Comparison of ENCODE assay signal across 15 mouse cellular contexts in genomic region chr1:128281753-128282152, GRCm38 (mm10). TPM values are rescaled to one million over a fixed set of nuclear protein-coding genes. Genes with fewer than 3 reads are reported as not detected.
DNase-seq lines count a peak whose midpoint lies in the region; ATAC-seq and TF ChIP-seq lines count a peak whose summit lies in the region.
"Had no signal": no experiment of that assay in that cellular context is flagged by ENCODE, and none has a peak within 500 bp of the region (broad histone marks: within the 10 kb centered on the region; RNA-seq: fewer than 3 reads in every experiment).

No protein-coding gene starts in this region.

- no peak overlapping the region for H3K9ac ChIP-seq in heart, adult 2 months (ENCODE audit: low read depth, low read length)
- no peak overlapping the region for H3K9ac ChIP-seq in heart, embryonic 11.5 days (ENCODE audit: low read depth, low read length)
- no peak overlapping the region for H3K9ac ChIP-seq in midbrain, postnatal 0 days (replicated peaks; ENCODE audit: low read length, poor library complexity, severe bottlenecking)
- no peak overlapping the region for H3K9ac ChIP-seq in midbrain, embryonic 16.5 days (ENCODE audit: low read depth, low read length)

- no peaks in the 10 kb centered on the region for H3K4me1 ChIP-seq in heart, adult 2 months (ENCODE audit: control insufficient read depth, insufficient read depth, low read length)
- no peaks in the 10 kb centered on the region for H3K4me1 ChIP-seq in heart, embryonic 11.5 days (ENCODE audit: control insufficient read depth, insufficient read depth, low read length)
- no peaks in the 10 kb centered on the region for H3K4me1 ChIP-seq in midbrain, postnatal 0 days (ENCODE audit: insufficient read depth, low read length)
- no peaks in the 10 kb centered on the region for H3K4me1 ChIP-seq in midbrain, embryonic 16.5 days (ENCODE audit: control insufficient read depth, insufficient read depth, low read length)

- no peak for TF ChIP-seq POLR2A in heart, adult 2 months (IDR thresholded peaks at IDR 0.05; ENCODE audit: insufficient read depth, low read depth, low read length)

- no peaks in the 10 kb centered on the region; the same call in 1 of the 2 replicates for H3K36me3 ChIP-seq in heart, adult 2 months (ENCODE audit: control insufficient read depth, insufficient read depth, low read length)
- peaks cover 30% of the 10 kb centered on the region for H3K36me3 ChIP-seq in heart, embryonic 11.5 days (ENCODE audit: control insufficient read depth, insufficient read depth, low read length)
- peaks cover 29% of the 10 kb centered on the region for H3K36me3 ChIP-seq in midbrain, postnatal 0 days (ENCODE audit: insufficient read depth, low read length)
- peaks cover 22% of the 10 kb centered on the region for H3K36me3 ChIP-seq in midbrain, embryonic 16.5 days (ENCODE audit: control insufficient read depth, insufficient read depth, low read length)
- H3K36me3 ChIP-seq in splenic B cell, adult 2 months (ENCODE audit: control insufficient read depth, insufficient read depth, low read length, poor library complexity, severe bottlenecking), result peaks cover 7% of the 10 kb centered on the region; the same call in 1 of the 2 replicates

- H3K9me3 ChIP-seq in heart, embryonic 11.5 days (replicated peaks; ENCODE audit: control insufficient read depth, low read length), result no peaks in the 10 kb centered on the region
- no peaks in the 10 kb centered on the region for H3K9me3 ChIP-seq in midbrain, postnatal 0 days (ENCODE audit: low read length)
- H3K9me3 ChIP-seq in midbrain, embryonic 16.5 days (replicated peaks; ENCODE audit: control insufficient read depth, low read length, poor library complexity, severe bottlenecking), result no peaks in the 10 kb centered on the region

- ATAC-seq in heart, embryonic 11.5 days (replicated peaks; ENCODE audit: insufficient number of reproducible peaks, low FRiP score, low TSS enrichment), result no peak
- no peak for ATAC-seq in midbrain, postnatal 0 days (ENCODE audit: low FRiP score)
- no peak for ATAC-seq in midbrain, embryonic 16.5 days

- no peak for TF ChIP-seq EP300 in heart, adult 2 months (IDR thresholded peaks at IDR 0.05; ENCODE audit: insufficient read depth, low read depth, low read length)

- H3K79me2 ChIP-seq in heart, adult 2 months (replicated peaks; ENCODE audit: control insufficient read depth, insufficient read depth, low read length), result no peaks in the 10 kb centered on the region

- no peak overlapping the region for H3K27ac ChIP-seq in heart, adult 2 months
- H3K27ac ChIP-seq in heart, embryonic 11.5 days (ENCODE audit: low read depth, low read length), result no peak overlapping the region
- H3K27ac ChIP-seq in midbrain, postnatal 0 days (ENCODE audit: low read depth, low read length), result no peak overlapping the region
- H3K27ac ChIP-seq in midbrain, embryonic 16.5 days (ENCODE audit: low read length), result no peak overlapping the region

- no peak for DNase-seq in heart, adult 2 months
- DNase-seq in midbrain, postnatal 0 days (ENCODE audit: low spot score), result no peak
- DNase-seq in MEL-GATA-1-ER (ENCODE audit: extremely low read depth, low read depth), result peak; percentile 22
- peak; percentile 21 for DNase-seq in splenic B cell, adult 2 months (ENCODE audit: low read depth, low spot score)
- DNase-seq in right cerebral cortex, postnatal 36 days (ENCODE audit: low spot score in 2 of 2), result no peak
- no peak for DNase-seq in spleen, postnatal 14 days (ENCODE audit: low spot score in 2 of 2)
- DNase-seq: cerebellum, postnatal 10 days; heart, postnatal 36 days; lung, postnatal 14 days; right cerebral cortex, postnatal 25 days had no signal

- no peak overlapping the region for H3K4me2 ChIP-seq in heart, embryonic 11.5 days
- no peak overlapping the region for H3K4me2 ChIP-seq in midbrain, postnatal 0 days (ENCODE audit: low read depth, low read length, poor library complexity, severe bottlenecking)
- H3K4me2 ChIP-seq in midbrain, embryonic 16.5 days (ENCODE audit: low read length), result no peak overlapping the region

- TF ChIP-seq CTCF in heart, adult 2 months (IDR thresholded peaks at IDR 0.05), result peak; percentile 49
- peak; percentile 48 for TF ChIP-seq CTCF in midbrain, postnatal 0 days (IDR thresholded peaks at IDR 0.05)

- WGBS in heart, adult 2 months, result 95% methylated on average over 3 of the region's 3 CpGs
- WGBS in heart, embryonic 11.5 days (ENCODE audit: insufficient replicate concordance), result 95% methylated on average over 3 of the region's 3 CpGs
- WGBS in midbrain, postnatal 0 days, result 96% methylated on average over 3 of the region's 3 CpGs
- 98% methylated on average over 3 of the region's 3 CpGs for WGBS in midbrain, embryonic 16.5 days

- H3K27me3 ChIP-seq in heart, adult 2 months (ENCODE audit: control insufficient read depth, insufficient read depth, low read length), result no peaks in the 10 kb centered on the region
- H3K27me3 ChIP-seq in heart, embryonic 11.5 days (ENCODE audit: control insufficient read depth, insufficient read depth, low read length), result no peaks in the 10 kb centered on the region
- no peaks in the 10 kb centered on the region for H3K27me3 ChIP-seq in midbrain, postnatal 0 days (ENCODE audit: insufficient read depth, low read length)
- no peaks in the 10 kb centered on the region for H3K27me3 ChIP-seq in midbrain, embryonic 16.5 days (ENCODE audit: control insufficient read depth, insufficient read depth, low read depth, low read length)
- H3K27me3 ChIP-seq in splenic B cell, adult 2 months (ENCODE audit: control insufficient read depth, insufficient read depth, low read length, poor library complexity, severe bottlenecking), result no peaks in the 10 kb centered on the region
- H3K27me3 ChIP-seq: CH12.LX had no signal

- intact Hi-C loops in heart, adult 2 months (cut with DNase I), result no loop called here

- no peak overlapping the region for H3K4me3 ChIP-seq in heart, adult 2 months
- H3K4me3 ChIP-seq in heart, embryonic 11.5 days (ENCODE audit: low read depth, low read length), result no peak overlapping the region
- no peak overlapping the region for H3K4me3 ChIP-seq in midbrain, postnatal 0 days (ENCODE audit: low read depth, low read length)
- no peak overlapping the region for H3K4me3 ChIP-seq in midbrain, embryonic 16.5 days (ENCODE audit: low read depth, low read length)

RNA-seq across cellular contexts. Expression of gene Ubxn4, which starts 38.0 kb away (rescaled TPM):
- 10 to 100 TPM; 38.0 to 40.4 TPM for total RNA-seq in heart, adult 2 months (2021)
- 12.4 and 18.7 TPM in 2 replicates for polyA plus RNA-seq in heart, adult 2 months (2012; rRNA removed)
- 59.4 and 62.4 TPM in 2 replicates for polyA plus RNA-seq in heart, embryonic 11.5 days (2014; fragmentation: Nextera tagmentation; extraction: Ambion mirVana)
- total RNA-seq in midbrain, postnatal 0 days (2014; rRNA removed), result 39.5 and 79.8 TPM in 2 replicates
- polyA plus RNA-seq in midbrain, postnatal 0 days (2015; fragmentation: Nextera tagmentation; extraction: Ambion mirVana), result 73.6 and 84.3 TPM in 2 replicates
- 78.7 and 87.5 TPM in 2 replicates for polyA plus RNA-seq in midbrain, embryonic 16.5 days (2015; fragmentation: Nextera tagmentation; extraction: Ambion mirVana)

RNA-seq across cellular contexts. Expression of gene Lct, which starts 46.4 kb away (rescaled TPM):
- total RNA-seq in heart, adult 2 months (2021), result not detected
- polyA plus RNA-seq in heart, adult 2 months (2012; rRNA removed), result 0.02 TPM in 1 of 2 replicates, not detected in the other
- polyA plus RNA-seq in heart, embryonic 11.5 days (2014; fragmentation: Nextera tagmentation; extraction: Ambion mirVana), result 0.03 TPM in 1 of 2 replicates, not detected in the other
- total RNA-seq in midbrain, postnatal 0 days (2014; rRNA removed), result 0.28 and 0.38 TPM in 2 replicates
- 0.49 and 0.70 TPM in 2 replicates for polyA plus RNA-seq in midbrain, postnatal 0 days (2015; fragmentation: Nextera tagmentation; extraction: Ambion mirVana)
- polyA plus RNA-seq in midbrain, embryonic 16.5 days (2015; fragmentation: Nextera tagmentation; extraction: Ambion mirVana), result 0.05 and 0.50 TPM in 2 replicates
- total RNA-seq: heart, adult 8-10 months; heart, postnatal 36 days; monocyte, adult 5-6 weeks had no signal

Comparison
In these comparisons a context has a peak if more than half of its experiments do, and no peak if none do; other contexts are left out.
1. DNase-seq: peak in MEL-GATA-1-ER (single experiment) and splenic B cell, adult 2 months (single experiment); none in heart, adult 2 months (0 of 2), midbrain, postnatal 0 days (single experiment), right cerebral cortex, postnatal 36 days (0 of 2) and spleen, postnatal 14 days (0 of 2).